Mouse (Mus musculus) lung, adult 2 months (tissue): ENCODE data around the gene Xxylt1. TPM values are rescaled to one million over a fixed set of nuclear protein-coding genes. Genes with fewer than 3 reads are reported as not detected.

Source experiments
- DNase-seq: peaks from one replicate; pipeline ENCODE4 v3.0.0; 2022
- H3K4me1 ChIP-seq: fragments of 200-500 bp; 2 replicates; pipeline ENCODE4 v1.6.1; 2011; ENCODE audit warnings: low read length; ENCODE audit not compliant: control insufficient read depth, insufficient read depth
- H3K4me3 ChIP-seq: fragments of 200-500 bp; replicated peaks from 2 replicates; pipeline ENCODE3; 2011; ENCODE audit warnings: low read depth, mild to moderate bottlenecking, control low read depth, low read length; ENCODE audit errors: extremely low read depth
- CTCF ChIP-seq: fragments of 200-500 bp; IDR thresholded peaks from 2 replicates; pipeline ENCODE4 v1.5.1; 2011; ENCODE audit warnings: mild to moderate bottlenecking, low read length, control low read depth; ENCODE audit not compliant: insufficient read depth
- POLR2A ChIP-seq: fragments of 200-500 bp; IDR thresholded peaks from 2 replicates; pipeline ENCODE4 v1.6.1; 2011; ENCODE audit warnings: low read depth, mild to moderate bottlenecking, control low read depth, low read length, borderline replicate concordance; ENCODE audit errors: extremely low read depth
- WGBS: fragments of 180-500 bp; shearing (Covaris S2); methylation state at CpG from one replicate; pipeline ENCODE4 v1.1.7; 2018; 5-methylcytosine and 5-hydroxymethylcytosine counted together
- polyA plus RNA-seq: library from polyadenylated mRNA; depleted of rRNA; stranded (reverse); fragments of >200 nt; gene quantifications from 2 replicates; pipeline ENCODE4 v1.2.3, GENCODE M21; 2012

The Xxylt1 gene
- polyA plus RNA-seq, 1 experiment, result 21.9 TPM

DNA sequence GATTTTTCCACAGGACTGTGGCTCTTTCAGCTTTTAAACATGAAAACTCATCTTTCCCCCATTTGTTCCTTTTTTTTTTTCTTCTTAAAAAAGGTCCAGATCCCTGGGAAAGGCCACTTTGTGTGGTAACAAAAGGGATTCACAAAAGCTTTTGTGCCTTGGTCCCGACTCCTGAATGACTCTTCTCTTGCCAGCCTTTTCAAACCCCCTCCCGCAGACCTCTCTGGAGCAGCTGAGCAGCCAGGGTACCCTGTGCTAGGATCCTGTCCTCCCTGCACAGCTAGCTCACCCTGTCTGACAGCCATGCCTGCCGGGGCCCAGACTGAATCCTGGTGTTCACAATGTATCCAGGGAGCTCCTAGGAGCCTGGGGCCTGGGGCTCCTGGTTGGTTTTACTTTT is 47.2 kb downstream of the Xxylt1 start:
- Histone ChIP-seq H3K4me1 (peaks cover 18% of the 10 kb centered on the region), H3K4me3 (no peak overlapping the region)
- 92% methylated on average over 3 of the region's 3 CpGs for WGBS
- TF ChIP-seq POLR2A (no peak), CTCF (no peak)
- no peak for DNase-seq

DNA sequence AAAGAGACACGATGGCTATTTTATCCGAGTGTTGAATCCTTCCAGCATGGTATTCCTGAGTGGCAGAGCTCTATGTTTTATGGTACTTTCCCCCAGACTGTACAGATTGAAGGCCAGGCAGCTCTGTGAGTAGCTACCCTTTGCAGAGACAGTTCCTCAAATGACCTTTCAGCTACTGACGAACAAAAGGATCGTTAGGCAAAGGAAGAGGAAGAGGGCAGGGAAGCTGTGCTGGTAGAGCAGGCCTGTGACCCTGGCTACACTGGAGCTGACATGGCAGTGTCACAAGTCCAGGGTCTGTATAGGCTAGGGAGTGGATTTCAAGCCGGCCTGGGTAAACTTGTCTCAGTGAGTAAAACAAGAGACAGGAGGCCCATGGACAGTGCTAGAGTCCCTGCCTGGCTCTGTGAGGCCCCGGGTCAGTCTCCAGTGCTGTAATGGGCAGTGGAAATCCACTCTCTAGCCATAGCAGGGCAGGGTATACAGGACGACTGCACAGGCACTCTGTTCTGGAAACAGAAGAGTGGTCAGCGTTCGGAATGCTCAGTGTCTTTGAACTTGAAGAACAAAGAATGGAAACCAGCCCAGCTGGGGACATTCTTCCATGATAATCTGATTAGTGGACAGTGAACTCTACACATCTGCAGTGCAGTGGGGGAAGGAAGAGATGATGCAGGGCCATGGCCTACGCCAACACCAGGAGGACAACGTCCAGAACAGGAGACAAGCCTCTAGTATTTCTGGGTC is 51.3 kb downstream of the Xxylt1 start:
- peaks cover 16% of the 10 kb centered on the region for H3K4me1 ChIP-seq
- no peak overlapping the region for H3K4me3 ChIP-seq
- WGBS, result 55% methylated on average over 11 of the region's 11 CpGs
- no peak for DNase-seq
- TF ChIP-seq POLR2A (no peak), CTCF (no peak)

DNA sequence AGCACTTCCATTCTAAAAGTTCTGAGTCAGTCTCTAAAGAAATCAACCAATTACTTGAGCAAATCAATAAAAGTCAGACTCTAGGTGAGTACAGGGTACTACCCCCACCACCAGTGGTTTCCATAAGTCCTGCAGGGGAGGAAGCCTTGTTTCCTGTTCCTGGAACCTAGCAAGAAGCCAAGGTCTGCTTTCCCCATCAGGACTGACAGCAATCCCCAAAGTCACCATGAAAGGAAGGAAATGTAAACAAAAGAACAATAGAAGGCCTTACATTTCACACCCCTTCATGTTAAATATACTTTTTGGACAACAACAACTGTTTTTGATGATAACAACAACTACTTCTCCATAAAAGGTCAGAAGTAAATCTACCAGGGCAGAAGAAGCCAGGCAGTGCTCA is 53.6 kb downstream of the Xxylt1 start:
- no peak for DNase-seq
- no peak for TF ChIP-seq CTCF
- TF ChIP-seq POLR2A, result no peak
- peaks cover 16% of the 10 kb centered on the region for H3K4me1 ChIP-seq
- H3K4me3 ChIP-seq, result no peak overlapping the region

DNA sequence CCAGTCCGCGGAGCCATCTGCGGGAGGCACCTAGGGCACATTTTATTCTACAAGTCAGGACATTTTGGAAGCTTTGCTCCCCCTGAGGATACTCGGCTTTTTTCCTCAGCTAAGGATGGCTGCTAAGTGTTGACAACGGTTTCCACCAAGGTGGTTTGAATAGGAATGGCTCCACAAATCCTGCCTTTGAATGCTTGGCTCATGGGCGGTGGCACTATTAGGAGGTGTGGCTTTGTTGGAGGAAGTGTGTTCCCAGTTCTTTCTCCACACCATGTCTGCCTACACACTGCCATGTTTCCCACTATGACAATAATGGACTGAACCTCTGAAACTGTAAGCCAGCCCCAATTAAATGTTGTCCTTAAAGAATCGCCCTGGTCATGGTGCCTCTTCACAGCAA is 55.7 kb downstream of the Xxylt1 start:
- 96% methylated on average over 7 of the region's 7 CpGs for WGBS

DNA sequence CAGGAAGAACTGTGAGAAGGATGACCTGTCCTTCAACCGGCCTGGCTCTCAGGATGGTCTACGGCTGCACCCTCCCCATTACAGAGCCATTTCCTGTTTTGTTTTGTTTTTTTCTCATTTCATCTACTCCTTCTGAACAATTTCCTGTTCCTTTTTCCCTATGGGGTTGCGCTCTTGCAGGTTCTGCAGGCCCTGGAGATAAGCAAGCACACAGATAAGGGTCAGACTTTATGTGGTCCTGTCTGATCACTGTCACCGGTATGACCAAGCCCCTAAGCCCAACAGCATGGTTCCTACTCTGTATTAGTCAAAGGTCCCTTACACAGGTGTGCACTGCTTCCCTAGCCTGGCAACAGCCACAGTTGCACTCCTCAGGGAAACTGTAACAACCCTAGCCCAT is 56.2 kb downstream of the Xxylt1 start:
- H3K4me3 ChIP-seq, result no peak overlapping the region
- TF ChIP-seq POLR2A, result no peak
- no peak for TF ChIP-seq CTCF
- no peak for DNase-seq
- H3K4me1 ChIP-seq, result peaks cover 29% of the 10 kb centered on the region
- WGBS, result 50% methylated on average over 4 of the region's 4 CpGs

More for the DNA sequence above, 55.7 kb downstream of the Xxylt1 start:
- peaks cover 32% of the 10 kb centered on the region for H3K4me1 ChIP-seq
- no peak for TF ChIP-seq CTCF
- TF ChIP-seq POLR2A, result no peak
- H3K4me3 ChIP-seq, result no peak overlapping the region
- no peak for DNase-seq

DNA sequence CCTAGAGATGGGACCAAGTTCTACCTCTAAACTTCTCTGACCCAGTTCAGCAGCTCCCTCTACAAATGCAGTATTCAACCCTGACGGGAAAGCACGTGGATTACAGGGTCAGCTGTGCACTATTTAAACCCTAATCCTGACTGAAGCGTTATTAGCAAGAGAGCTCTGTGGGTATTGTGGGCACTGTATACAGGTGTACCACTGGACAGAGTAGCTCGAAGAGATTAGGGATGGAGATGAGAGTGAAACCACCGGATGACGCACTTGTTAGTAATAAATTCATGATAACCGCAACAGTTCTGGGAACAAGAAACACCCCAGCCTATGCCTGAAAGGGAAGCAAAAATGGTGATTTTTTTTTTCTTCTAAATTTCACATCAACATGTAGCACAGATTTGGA is 57.0 kb downstream of the Xxylt1 start:
- no peak for TF ChIP-seq CTCF
- no peak for TF ChIP-seq POLR2A
- Histone ChIP-seq H3K4me3 (no peak overlapping the region), H3K4me1 (peaks cover 24% of the 10 kb centered on the region)
- WGBS, result 88% methylated on average over 7 of the region's 7 CpGs
- no peak for DNase-seq

DNA sequence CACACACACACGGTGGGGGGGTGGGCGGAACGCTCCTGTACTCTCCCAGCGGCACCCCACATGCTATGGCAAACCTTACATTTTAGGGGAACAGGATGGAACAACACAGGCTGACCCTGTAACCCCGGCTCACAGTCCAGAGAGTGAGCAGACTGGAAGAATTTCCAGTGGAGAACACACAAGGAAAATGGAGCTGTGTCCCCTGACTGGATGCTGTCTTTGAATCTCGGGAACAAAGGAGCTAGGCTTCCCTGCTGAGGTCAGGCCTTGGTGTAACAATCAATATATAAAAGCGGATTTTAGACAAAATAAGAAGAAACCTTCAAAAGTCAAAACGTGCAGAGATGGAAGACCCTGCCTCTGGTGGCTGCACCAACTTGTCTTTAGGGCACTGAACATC is 57.4 kb downstream of the Xxylt1 start:
- no peak for DNase-seq

DNA sequence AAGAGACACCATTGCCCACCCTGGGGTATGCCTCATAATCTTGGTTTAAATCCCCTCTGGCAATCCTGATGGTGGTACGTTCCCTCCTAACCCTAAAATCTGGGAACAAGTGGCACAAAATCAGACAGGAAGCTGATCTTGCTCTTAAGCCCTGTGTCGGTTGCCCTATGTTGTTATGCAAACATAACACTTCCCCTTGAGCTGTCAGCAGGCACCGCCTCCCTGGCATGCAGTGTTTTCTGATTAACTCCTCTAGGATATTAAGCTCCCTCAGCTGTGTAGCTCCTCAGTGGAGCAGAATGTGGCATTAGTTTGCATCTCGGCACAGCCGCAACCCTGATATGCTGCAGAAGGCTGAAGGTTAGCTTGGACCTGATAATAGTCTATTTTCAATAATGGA is 58.9 kb downstream of the Xxylt1 start:
- DNase-seq, result peak; percentile 37
- Histone ChIP-seq H3K4me3 (no peak overlapping the region), H3K4me1 (peaks cover 19% of the 10 kb centered on the region)
- TF ChIP-seq CTCF (no peak), POLR2A (no peak)
- WGBS, result 27% methylated on average over 5 of the region's 5 CpGs

More for the DNA sequence above, 57.4 kb downstream of the Xxylt1 start:
- WGBS, result 92% methylated on average over 8 of the region's 8 CpGs
- TF ChIP-seq CTCF, result no peak
- TF ChIP-seq POLR2A, result no peak
- H3K4me3 ChIP-seq, result no peak overlapping the region
- H3K4me1 ChIP-seq, result peaks cover 19% of the 10 kb centered on the region

DNA sequence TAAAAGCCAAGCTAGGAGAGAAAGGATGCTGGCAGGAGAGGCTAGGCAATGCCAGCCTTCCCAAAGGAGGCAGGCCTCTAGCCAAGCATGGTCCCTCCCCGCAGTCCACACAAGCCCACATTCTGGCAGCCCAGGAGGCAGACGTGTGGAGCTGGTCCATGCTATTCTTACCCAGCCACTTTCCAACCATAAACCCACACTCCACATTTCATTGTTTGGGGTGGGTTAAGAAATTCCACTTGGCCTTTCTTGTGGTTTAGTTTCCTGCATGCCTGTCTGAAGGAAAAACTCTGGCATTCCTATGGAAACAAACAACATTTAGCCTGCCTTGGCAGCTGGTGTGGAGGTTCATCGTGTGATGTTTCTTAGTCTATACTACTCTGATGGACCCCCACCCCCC is 61.7 kb downstream of the Xxylt1 start:
- 38% methylated on average over 3 of the region's 3 CpGs for WGBS
- no peak for DNase-seq
- H3K4me1 ChIP-seq, result peaks cover 17% of the 10 kb centered on the region
- no peak overlapping the region for H3K4me3 ChIP-seq
- TF ChIP-seq CTCF, result no peak
- no peak for TF ChIP-seq POLR2A

DNA sequence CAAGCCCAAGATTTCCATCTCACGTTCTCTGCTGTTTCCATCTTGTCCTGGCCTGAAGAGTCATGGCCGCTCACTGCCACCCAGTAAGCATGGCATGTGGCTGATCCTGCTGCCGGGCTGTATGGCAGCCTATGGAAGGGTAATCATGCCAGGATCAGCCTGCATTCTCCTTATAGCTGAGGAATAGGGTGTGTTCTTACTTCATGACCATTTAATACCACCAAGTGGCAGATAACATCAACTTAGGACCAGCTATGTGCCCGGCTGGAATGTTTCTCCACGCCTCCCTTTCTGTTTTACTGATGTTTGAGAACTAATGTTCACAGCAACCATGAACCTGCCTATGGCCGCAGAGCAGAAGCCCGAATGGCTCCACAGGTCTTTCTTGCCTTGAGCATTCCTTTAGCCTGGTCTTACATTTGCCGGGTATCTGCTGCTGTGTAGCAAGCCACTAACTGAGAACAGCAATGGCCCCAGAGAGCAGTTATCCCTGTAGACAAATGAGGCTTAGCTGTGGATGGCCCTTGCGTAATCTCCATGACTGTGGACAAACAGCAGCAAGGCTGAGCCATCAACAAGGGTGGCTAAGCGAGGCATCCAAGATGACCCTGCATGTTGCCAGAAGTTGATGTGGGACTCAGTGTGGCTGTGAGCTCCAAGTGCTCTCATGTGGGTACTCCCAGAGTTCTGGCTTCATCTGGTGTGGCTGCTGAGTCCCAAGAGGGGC is 63.4 kb downstream of the Xxylt1 start:
- WGBS, result 82% methylated on average over 10 of the region's 10 CpGs
- Histone ChIP-seq H3K4me1 (peaks cover 17% of the 10 kb centered on the region), H3K4me3 (no peak overlapping the region)
- DNase-seq, result no peak
- no peak for TF ChIP-seq POLR2A
- TF ChIP-seq CTCF, result no peak
